Mouse (Mus musculus) frontal cortex, postnatal 14 days (tissue): ENCODE measurements around the gene Mrps10.
"Not testable (repeated sequence)": the region's sequence is repeated elsewhere in the genome, so short reads cannot be mapped to it uniquely, and the experiment has no call there.

Source experiments
- DNase-seq, 2 experiments: peaks; one replicate each; pipeline ENCODE4 v3.0.0; 2022; ENCODE audit warnings: low spot score in 2 of 2

The Mrps10 gene

DNA sequence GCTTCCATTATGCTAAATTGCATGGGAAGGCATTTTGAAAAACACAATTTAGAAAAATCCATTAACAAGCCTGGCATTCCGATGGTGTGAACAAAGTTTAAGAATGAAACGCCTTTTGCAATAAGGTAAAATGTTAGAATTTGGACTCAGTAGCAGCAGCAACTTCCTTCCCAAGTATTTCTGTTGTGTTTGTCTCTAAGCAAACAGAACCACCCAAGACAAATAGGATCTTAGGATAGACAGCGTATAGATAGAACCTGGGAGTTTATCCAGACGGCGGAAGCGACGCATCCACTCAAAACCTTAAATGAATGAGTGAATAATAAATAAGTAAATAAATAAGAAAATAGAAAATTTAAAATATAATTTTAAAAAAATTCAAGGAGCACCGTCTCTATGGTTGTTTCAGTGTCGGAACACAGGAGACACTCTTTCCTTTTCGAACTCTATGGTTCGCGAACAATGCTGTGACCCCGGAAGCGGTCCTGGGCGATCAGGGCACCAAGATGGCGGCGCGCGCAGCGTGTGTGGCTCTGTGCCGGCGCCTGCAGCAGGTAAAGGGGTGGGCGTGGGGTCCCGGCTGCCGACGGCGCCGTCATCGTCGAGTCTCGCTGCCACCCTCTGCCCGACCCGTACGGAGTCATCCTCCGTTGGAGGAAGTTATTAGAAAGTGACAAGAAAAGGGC is at the start of gene Mrps10:
TSS of gene Mrps10 (plus strand) at position 487 of the 686 bp plus-strand sequence.
- peak; percentile 74 to 80 for DNase-seq

GRCm38 (mm10) chr17:47318972-47319625 is 49.6 kb upstream of the Mrps10 start:
- no peak for DNase-seq

DNA sequence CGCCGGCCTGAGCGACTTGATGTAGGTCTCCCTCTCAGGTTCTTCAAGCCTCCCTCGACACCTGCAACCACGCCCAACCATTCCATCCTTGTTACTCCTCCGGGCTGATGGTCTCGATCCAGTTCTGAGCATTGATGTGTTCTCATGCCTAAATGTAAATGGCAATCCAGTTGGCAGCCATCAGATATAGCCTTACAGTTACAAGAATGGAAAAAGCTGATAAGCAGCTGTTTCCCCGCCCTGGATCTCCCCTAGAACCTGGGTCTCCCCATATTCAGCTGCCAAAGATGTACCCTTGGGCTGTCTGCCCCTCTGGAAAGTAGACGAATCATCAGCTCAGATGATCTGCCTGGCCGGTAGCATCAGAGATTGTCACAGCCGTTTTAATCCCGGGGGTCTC is 48.9 kb upstream of the Mrps10 start:
- DNase-seq: no peak

DNA sequence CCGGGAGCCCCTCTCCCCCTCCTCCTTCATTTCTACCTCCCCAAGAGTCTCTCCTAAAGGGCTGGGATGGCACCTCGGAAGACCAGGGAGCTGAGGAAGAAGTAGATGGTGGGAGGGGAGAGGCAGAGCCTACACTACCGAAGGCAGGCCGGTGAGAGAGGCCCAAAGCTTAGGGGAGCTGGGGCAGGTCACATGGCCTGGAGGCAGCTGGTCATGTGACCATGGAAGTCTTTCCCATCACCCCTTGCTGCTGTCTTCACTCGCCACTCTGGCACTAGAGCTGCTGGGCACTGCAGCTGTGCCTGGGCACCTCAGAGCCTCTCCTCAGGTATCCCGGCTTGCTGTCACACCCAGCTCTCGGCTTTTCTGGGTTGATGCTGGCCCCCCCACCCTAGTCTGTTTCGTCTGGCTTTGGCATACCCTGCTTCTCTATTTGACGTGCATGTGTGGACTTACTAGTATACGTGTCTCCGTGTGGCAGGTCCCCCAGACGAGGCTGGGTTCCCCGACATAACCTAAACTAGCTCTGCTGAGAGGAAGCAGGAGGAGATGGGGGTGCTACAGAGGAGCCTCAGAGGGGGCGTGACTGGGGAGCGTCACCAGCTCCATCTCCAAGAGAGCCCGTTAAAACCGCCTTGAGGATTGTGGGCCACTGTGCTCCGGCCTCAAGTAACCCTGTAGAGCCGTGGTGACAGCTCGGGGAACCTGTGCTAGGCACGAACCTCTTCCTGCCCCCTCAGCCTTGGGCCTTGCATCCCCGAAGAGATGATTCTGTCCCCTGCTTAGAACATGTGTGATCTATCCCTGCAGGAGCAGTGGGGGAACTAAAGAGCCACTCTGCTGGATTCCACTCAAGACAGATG is 46.3 kb upstream of the Mrps10 start:
- DNase-seq: no peak

- DNase-seq: no peak
Observed at GRCm38 (mm10) chr17:47322991-47323295, 45.7 kb upstream of the Mrps10 start.

- DNase-seq: no peak
Observed at GRCm38 (mm10) chr17:47327559-47327958, 41.1 kb upstream of the Mrps10 start.

DNA sequence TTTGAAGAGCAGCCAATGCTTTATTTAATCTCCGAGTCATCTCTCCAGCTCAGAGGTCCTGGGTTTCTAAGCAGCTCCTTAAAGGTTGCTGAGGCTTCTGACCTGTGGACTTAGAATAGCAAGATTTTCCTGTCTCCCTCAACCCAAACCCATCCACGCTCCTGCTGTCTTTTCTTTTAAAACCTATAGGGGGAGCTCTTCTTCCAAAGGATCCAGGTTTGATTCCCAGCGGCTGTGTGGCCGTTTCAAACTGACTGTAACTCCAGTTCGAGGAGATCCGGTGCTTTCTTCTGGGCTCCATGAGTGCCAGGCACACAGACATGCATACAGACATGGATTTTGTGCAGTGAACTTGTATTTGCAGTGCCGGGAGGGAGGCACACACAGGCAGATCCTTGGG is 40.7 kb upstream of the Mrps10 start:
- no peak for DNase-seq

GRCm38 (mm10) chr17:47328552-47329343 is 39.9 kb upstream of the Mrps10 start:
- no peak for DNase-seq

DNA sequence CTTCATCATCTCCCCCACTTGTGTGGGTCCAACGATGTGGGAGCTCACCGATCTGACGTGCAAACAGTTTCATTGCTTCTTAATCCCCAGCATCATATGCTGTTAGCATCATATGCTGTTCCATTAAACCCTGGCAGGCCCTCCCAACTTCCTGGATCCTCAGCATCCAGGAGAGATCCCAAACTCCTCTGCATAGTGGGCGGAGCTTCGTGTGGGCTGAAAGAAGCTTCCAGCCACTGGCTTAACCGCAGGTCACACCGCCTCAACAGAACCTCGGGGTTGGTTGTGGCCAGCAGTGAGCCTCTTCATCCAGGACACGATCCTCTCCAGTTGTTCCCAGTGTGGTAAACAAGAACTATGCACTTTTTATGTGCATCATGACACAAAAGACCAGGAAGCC is 38.1 kb upstream of the Mrps10 start:
- no peak for DNase-seq

DNA sequence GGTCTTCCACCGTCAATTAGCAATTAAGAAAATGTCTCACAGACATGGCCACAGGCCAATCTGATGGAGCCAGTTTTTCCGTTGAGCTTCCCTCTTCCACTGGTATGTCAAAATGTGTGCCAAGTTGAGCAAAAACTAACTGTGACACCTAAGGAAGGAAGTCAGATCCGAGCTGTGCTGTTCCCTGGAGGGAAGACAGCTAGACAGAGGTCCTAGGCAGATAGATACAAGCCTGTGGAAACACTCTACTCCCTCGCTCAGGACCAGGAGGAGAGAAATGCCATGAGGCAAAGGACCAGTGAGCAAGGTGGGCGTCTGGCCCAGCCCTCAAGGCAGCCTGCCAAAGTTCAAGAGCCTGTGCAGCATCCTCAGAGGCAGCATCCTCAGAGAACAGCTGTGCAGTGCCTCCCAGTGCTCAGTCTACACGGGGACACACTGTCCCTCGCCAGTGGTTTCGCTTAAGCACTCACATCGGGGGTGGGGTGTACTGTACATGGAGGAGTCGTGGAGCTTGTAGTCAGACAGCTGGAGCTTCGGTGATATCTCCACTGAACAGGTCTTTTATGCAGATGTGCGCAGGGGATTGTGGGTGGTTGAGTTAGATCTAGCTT is 36.6 kb upstream of the Mrps10 start:
- peak; percentile 23 to 32 for DNase-seq

DNA sequence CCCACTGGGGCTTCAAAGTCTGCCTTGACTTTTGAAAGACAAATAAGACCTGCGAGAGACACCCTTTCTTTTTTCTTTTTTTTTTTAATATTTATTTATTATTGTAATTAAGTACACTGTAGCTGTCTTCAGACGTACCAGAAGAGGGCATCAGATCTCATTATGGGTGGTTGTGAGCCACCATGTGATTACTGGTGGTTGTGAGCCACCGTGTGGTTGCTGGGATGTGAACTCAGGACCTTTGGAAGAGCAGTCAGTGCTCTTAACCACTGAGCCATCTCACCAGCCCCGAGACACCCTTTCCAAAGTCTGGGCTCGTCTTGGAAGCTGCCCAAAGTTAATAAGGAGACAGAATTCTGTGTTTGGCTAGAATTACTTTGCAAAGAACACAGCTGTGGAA is 36.0 kb upstream of the Mrps10 start:
- DNase-seq: not testable (repeated sequence)

GRCm38 (mm10) chr17:47333409-47333808 is 35.3 kb upstream of the Mrps10 start:
- no peak for DNase-seq

GRCm38 (mm10) chr17:47343121-47343520 is 25.6 kb upstream of the Mrps10 start:
- no peak for DNase-seq

DNA sequence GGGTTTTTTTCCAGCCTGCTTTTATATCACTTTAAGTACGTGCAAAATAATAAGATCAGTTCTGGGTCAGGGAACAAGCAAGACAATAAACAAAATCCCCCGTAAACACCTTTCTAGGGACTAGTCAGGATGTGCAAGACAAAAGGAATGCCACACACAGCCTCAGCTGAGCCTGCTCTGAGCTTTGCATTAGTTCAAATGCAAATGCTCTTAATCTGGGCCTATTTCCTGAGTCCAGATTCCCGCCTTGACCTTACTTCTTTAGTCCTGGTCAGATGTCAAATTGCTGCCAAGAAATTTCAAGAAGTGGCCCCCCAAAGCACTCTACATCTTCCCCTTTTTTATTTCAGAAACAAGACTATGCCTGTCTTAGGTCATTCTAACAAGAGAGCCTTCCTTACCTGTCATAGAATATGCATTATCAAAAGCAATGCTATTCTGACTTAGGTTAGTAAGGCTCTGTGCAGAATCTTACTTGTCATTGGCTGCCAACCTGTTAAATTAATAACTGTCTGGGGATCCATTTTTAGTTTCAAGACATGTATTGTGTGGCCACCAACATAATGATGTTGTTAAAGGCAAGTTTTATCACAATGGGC is 18.9 kb upstream of the Mrps10 start:
- no peak for DNase-seq

- no peak for DNase-seq
Observed at GRCm38 (mm10) chr17:47359964-47360363, 8.7 kb upstream of the Mrps10 start.

DNA sequence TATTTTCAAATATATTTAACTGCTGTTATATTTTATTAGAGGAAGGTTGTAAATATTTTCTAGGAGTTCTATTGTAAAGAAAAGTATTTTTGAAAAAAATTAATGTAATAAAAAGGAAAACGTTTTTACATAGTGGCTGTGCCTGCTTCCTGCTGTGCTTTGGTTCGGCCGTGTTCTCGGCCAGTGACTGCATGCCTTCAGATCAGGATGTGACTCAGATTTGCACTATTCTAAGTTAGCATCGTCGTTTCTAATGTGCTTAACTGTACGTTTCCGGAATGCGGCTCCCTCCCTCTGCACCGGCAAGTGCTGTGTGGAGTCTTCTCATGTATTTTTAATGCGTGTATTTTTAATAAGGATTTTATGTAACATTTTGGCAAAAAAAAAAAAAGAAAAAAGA is 7.3 kb upstream of the Mrps10 start:
- DNase-seq: no peak

DNA sequence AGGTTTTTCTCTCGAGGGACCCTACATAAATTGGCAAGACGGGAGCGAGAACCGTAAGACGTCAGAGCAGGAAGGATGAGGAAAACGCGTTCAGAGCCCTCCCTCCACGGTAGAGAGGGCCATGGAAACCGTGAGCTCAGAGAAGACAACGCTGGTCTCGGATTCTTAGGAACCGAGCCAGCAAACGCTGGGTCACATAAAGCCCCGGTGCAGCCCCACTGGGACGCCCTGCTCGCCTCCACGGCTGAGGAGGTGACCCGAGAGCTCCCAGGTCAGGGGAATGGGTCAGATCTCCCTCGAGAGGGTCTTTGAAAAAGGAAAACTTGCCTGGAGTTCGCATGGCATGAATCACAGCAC is 378 bp downstream of the Mrps10 start:
- no peak for DNase-seq

- DNase-seq: peak in 1 of 2 experiments; percentile 33
Observed at GRCm38 (mm10) chr17:47371451-47371850, 2.8 kb downstream of the Mrps10 start.

- DNase-seq: no peak
Observed at GRCm38 (mm10) chr17:47373991-47374390, 5.3 kb downstream of the Mrps10 start.

GRCm38 (mm10) chr17:47376779-47377280 is 8.1 kb downstream of the Mrps10 start:
- DNase-seq: no peak

DNA sequence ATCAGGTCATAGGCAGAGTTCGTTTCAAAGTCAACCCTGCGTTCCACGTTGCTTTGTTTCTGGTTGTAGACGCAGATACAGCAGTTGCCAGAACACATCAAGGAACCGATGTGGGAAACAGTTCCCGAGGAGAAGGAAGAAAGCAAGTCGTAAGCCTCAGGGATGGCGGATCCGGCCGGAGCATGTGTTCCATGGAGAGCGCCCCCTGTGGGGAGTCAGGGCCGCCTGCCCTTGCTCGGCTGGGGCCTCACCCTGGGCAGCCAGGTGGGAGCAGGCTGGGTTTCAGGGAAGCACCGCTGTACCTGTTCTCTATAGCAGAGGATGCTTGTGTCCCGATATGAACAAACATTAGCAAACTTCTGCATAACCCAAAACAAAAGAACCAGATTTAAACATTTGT is 9.4 kb downstream of the Mrps10 start:
- no peak for DNase-seq
